Mouse (Mus musculus) kidney, embryonic 14.5 days (tissue): Measurements from ENCODE around the gene Ighmbp2. TPM values are rescaled to one million over a fixed set of nuclear protein-coding genes. Genes with fewer than 3 reads are reported as not detected.

Source experiments
- ATAC-seq: fragments of 200-750 bp; cut with Nextera tagmentation; 2 replicates; pipeline ENCODE4 v1.8.0; 2017; ENCODE audit warnings: moderate number of reproducible peaks, mild to moderate bottlenecking, moderate TSS enrichment, moderate library complexity; ENCODE audit not compliant: low FRiP score, low TSS enrichment
- H3K27ac ChIP-seq: fragments of 300-500 bp; sonication (generic); 2 replicates; pipeline ENCODE4 v1.5.1; 2014; ENCODE audit warnings: low read depth, mild to moderate bottlenecking, low read length, moderate library complexity, mixed read lengths
- H3K27me3 ChIP-seq: fragments of 300-500 bp; sonication (generic); 2 replicates; pipeline ENCODE4 v1.6.1; 2014; ENCODE audit warnings: mild to moderate bottlenecking, low read length; ENCODE audit not compliant: control insufficient read depth, insufficient read depth
- H3K36me3 ChIP-seq: fragments of 300-500 bp; sonication (generic); 2 replicates; pipeline ENCODE4 v1.6.1; 2014; ENCODE audit warnings: low read length, mixed read lengths; ENCODE audit not compliant: control insufficient read depth, insufficient read depth
- H3K4me1 ChIP-seq: fragments of 300-500 bp; sonication (generic); 2 replicates; pipeline ENCODE4 v1.6.1; 2014; ENCODE audit warnings: low read length, mixed read lengths; ENCODE audit not compliant: control insufficient read depth, insufficient read depth
- H3K4me2 ChIP-seq: fragments of 300-500 bp; sonication (generic); replicated peaks from 2 replicates; pipeline ENCODE4 v1.6.1; 2014; ENCODE audit warnings: low read depth, mild to moderate bottlenecking, low read length
- H3K4me3 ChIP-seq: fragments of 300-500 bp; sonication (generic); 2 replicates; pipeline ENCODE4 v1.5.1; 2014; ENCODE audit warnings: mild to moderate bottlenecking, low read length
- H3K9ac ChIP-seq: fragments of 300-500 bp; sonication (generic); 2 replicates; pipeline ENCODE4 v1.6.1; 2014; ENCODE audit warnings: low read depth, mild to moderate bottlenecking, low read length, moderate library complexity
- H3K9me3 ChIP-seq: fragments of 300-500 bp; sonication (generic); 2 replicates; pipeline ENCODE4 v1.6.1; 2016; ENCODE audit warnings: low read length; ENCODE audit not compliant: control insufficient read depth
- WGBS: fragments of 180-500 bp; shearing (Covaris S2); extraction: QIAGEN DNeasy Blood & Tissue Kit; methylation state at CpG from one replicate; pipeline ENCODE4 v1.1.7; 2014; 5-methylcytosine and 5-hydroxymethylcytosine counted together
- polyA plus RNA-seq: library from polyadenylated mRNA; unstranded; fragments of >200 nt; fragmentation: Nextera tagmentation; extraction: Ambion mirVana; gene quantifications from 2 replicates; pipeline ENCODE4 v1.2.1, GENCODE M21; 2014

Ighmbp2 gene
- polyA plus RNA-seq, 1 experiment from 2014 or later: 8.8 TPM

GRCm38 (mm10) chr19:3269279-3269678 is 13.5 kb downstream of the Ighmbp2 start:
- Histone ChIP-seq H3K4me2 (no peak overlapping the region), H3K27ac (no peak overlapping the region), H3K4me1 (no peaks in the 10 kb centered on the region), H3K9ac (no peak overlapping the region), H3K27me3 (no peaks in the 10 kb centered on the region), H3K4me3 (no peak overlapping the region), H3K36me3 (peaks cover 91% of the 10 kb centered on the region), H3K9me3 (no peaks in the 10 kb centered on the region)
- WGBS: 94% methylated on average over 9 of the region's 9 CpGs
- no peak for ATAC-seq

DNA sequence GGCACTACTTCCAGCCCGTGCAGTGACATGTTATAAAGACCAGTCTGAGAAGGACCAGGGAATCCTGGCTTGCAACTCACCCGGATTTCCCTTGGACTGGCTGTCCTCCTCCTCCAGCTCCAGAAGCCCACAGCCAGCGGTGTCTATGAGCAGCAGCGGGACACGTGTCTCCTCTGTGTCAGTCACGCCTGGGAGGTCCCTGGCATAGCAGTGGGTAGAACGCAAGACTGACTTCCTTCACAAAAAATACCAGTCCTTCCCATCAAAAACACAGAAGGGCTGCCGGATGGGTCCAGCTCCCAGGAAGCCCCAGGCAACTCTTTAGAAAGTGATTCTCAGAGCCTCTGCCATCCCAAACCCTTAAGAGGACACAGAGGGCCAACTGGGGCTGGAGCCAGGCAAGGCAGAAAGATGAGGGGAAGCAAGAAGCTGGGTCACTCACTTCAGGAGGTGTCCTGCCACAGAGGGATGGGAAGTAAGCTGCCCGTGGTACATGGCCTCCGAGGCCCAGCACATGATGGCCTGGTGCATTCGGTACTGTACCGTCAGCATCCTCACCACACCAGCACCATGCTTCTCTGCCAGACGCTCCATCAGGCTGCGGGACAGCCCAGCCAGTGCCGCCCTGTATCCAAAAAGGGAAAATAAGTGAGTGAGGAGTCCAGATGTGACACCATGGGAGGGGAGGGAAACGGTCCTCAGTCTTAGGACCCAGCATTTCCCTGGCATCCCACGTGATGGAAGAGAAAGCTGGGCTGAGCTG is 14.4 kb downstream of the Ighmbp2 start:
- no peak overlapping the region for H3K9ac ChIP-seq
- no peaks in the 10 kb centered on the region for H3K27me3 ChIP-seq
- no peak for ATAC-seq
- H3K4me2 ChIP-seq: no peak overlapping the region
- H3K36me3 ChIP-seq: peaks cover 91% of the 10 kb centered on the region
- H3K4me3 ChIP-seq: no peak overlapping the region
- WGBS: 93% methylated on average over 17 of the region's 17 CpGs
- H3K27ac ChIP-seq: no peak overlapping the region
- no peaks in the 10 kb centered on the region for H3K9me3 ChIP-seq
- H3K4me1 ChIP-seq: no peaks in the 10 kb centered on the region

- H3K27ac ChIP-seq: no peak overlapping the region
- no peak overlapping the region for H3K4me3 ChIP-seq
- no peaks in the 10 kb centered on the region for H3K27me3 ChIP-seq
- no peak overlapping the region for H3K9ac ChIP-seq
- no peak for ATAC-seq
- no peak overlapping the region for H3K4me2 ChIP-seq
- 94% methylated on average over 4 of the region's 4 CpGs for WGBS
- no peaks in the 10 kb centered on the region for H3K4me1 ChIP-seq
- no peaks in the 10 kb centered on the region for H3K9me3 ChIP-seq
- H3K36me3 ChIP-seq: peaks cover 85% of the 10 kb centered on the region
These were observed 15.5 kb downstream of the Ighmbp2 start for GRCm38 (mm10) chr19:3267340-3267739.

GRCm38 (mm10) chr19:3266676-3267075 is 16.1 kb downstream of the Ighmbp2 start:
- Histone ChIP-seq H3K4me1 (no peaks in the 10 kb centered on the region), H3K4me3 (no peak overlapping the region), H3K27me3 (no peaks in the 10 kb centered on the region), H3K36me3 (peaks cover 85% of the 10 kb centered on the region), H3K27ac (no peak overlapping the region), H3K9ac (no peak overlapping the region), H3K9me3 (no peaks in the 10 kb centered on the region), H3K4me2 (no peak overlapping the region)
- 97% methylated on average over 4 of the region's 4 CpGs for WGBS
- no peak for ATAC-seq

- 91% methylated on average over 5 of the region's 5 CpGs for WGBS
- H3K27ac ChIP-seq: no peak overlapping the region
- H3K4me2 ChIP-seq: no peak overlapping the region
- ATAC-seq: no peak
- no peaks in the 10 kb centered on the region for H3K4me1 ChIP-seq
- H3K4me3 ChIP-seq: no peak overlapping the region
- H3K9me3 ChIP-seq: no peaks in the 10 kb centered on the region
- no peak overlapping the region for H3K9ac ChIP-seq
- no peaks in the 10 kb centered on the region for H3K27me3 ChIP-seq
- H3K36me3 ChIP-seq: peaks cover 85% of the 10 kb centered on the region
These were observed 16.7 kb downstream of the Ighmbp2 start for GRCm38 (mm10) chr19:3266136-3266535.

- no peak overlapping the region for H3K4me3 ChIP-seq
- no peaks in the 10 kb centered on the region for H3K27me3 ChIP-seq
- no peak overlapping the region for H3K27ac ChIP-seq
- H3K9me3 ChIP-seq: no peaks in the 10 kb centered on the region
- no peaks in the 10 kb centered on the region for H3K4me1 ChIP-seq
- 98% methylated on average over 9 of the region's 9 CpGs for whole genome bisulfite sequencing
- no peak overlapping the region for H3K9ac ChIP-seq
- no peak overlapping the region for H3K4me2 ChIP-seq
- peaks cover 82% of the 10 kb centered on the region for H3K36me3 ChIP-seq
- no peak for ATAC-seq
These were observed 17.6 kb downstream of the Ighmbp2 start for GRCm38 (mm10) chr19:3265180-3265579.

- Histone ChIP-seq H3K4me3 (no peak overlapping the region), H3K9ac (no peak overlapping the region), H3K4me1 (no peaks in the 10 kb centered on the region), H3K27ac (no peak overlapping the region), H3K27me3 (no peaks in the 10 kb centered on the region), H3K36me3 (peaks cover 79% of the 10 kb centered on the region), H3K4me2 (no peak overlapping the region), H3K9me3 (no peaks in the 10 kb centered on the region)
- no peak for ATAC-seq
- 93% methylated on average over 6 of the region's 6 CpGs for WGBS
These were observed 18.5 kb downstream of the Ighmbp2 start for GRCm38 (mm10) chr19:3264348-3264747.

- no peak overlapping the region for H3K9ac ChIP-seq
- no peaks in the 10 kb centered on the region for H3K4me1 ChIP-seq
- WGBS: 82% methylated on average over 12 of the region's 12 CpGs
- no peaks in the 10 kb centered on the region for H3K9me3 ChIP-seq
- H3K27ac ChIP-seq: no peak overlapping the region
- H3K36me3 ChIP-seq: peaks cover 57% of the 10 kb centered on the region
- H3K4me2 ChIP-seq: no peak overlapping the region
- H3K4me3 ChIP-seq: no peak overlapping the region
- ATAC-seq: no peak
- no peaks in the 10 kb centered on the region for H3K27me3 ChIP-seq
These were observed 20.9 kb downstream of the Ighmbp2 start for GRCm38 (mm10) chr19:3261764-3262525.

DNA sequence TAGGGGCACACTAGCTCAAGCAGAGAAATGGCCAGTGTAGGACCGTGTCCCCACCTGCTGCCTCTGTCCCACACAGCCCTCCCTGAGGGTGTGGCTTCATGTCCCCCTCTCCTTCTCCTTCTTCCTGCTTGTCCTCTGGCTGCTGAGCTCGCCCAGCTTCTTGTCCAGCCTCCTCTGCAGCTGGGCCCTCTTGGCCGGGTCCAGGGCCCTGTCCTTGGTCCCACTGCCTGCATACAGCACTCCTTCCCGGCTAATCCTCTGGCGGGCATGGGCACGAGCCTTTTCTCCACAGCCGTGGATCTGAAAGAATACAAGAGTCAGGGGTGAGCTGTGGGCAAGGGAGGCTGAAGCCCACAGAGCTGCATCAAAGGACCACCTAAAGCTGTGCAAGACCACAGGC is 21.5 kb downstream of the Ighmbp2 start:
- no peaks in the 10 kb centered on the region for H3K9me3 ChIP-seq
- H3K36me3 ChIP-seq: peaks cover 51% of the 10 kb centered on the region
- H3K4me2 ChIP-seq: no peak overlapping the region
- no peaks in the 10 kb centered on the region for H3K27me3 ChIP-seq
- no peak overlapping the region for H3K27ac ChIP-seq
- H3K4me3 ChIP-seq: no peak overlapping the region
- ATAC-seq: 0 out of 2 replicates have a peak, but pooled peaks have one; percentile 20
- H3K9ac ChIP-seq: no peak overlapping the region
- WGBS: 98% methylated on average over 7 of the region's 7 CpGs
- H3K4me1 ChIP-seq: no peaks in the 10 kb centered on the region
